Mouse (Mus musculus) ES-E14 (cell line): ENCODE measurements around the gene Cyp19a1. TPM values are rescaled to one million over a fixed set of nuclear protein-coding genes. Genes with fewer than 3 reads are reported as not detected.

Source experiments
- DNase-seq: peaks from one replicate; pipeline ENCODE4 v3.0.0-alpha.2; 2013; ENCODE audit warnings: low read depth, low spot score
- H3K27ac ChIP-seq: 2 replicates; pipeline ENCODE4 v1.5.1; 2012; ENCODE audit warnings: low read depth, mild to moderate bottlenecking, low read length, moderate library complexity, mixed read lengths; ENCODE audit not compliant: poor library complexity, insufficient read depth, severe bottlenecking
- H3K36me3 ChIP-seq: 2 replicates; pipeline ENCODE4 v1.6.1; 2012; ENCODE audit warnings: mild to moderate bottlenecking, low read length, moderate library complexity, mixed read lengths; ENCODE audit not compliant: control insufficient read depth, poor library complexity, insufficient read depth, severe bottlenecking
- H3K4me1 ChIP-seq, 2 experiments: fragments of 150-350 bp in 1 of 2; sonication (generic) in 1 of 2; 2 replicates each; pipeline ENCODE4 v1.6.1; 2012; ENCODE audit warnings: low read length in 2 of 2, mild to moderate bottlenecking in 1 of 2, mixed read lengths in 1 of 2; ENCODE audit not compliant: control insufficient read depth in 2 of 2, insufficient read depth in 2 of 2, poor library complexity in 1 of 2
- H3K4me3 ChIP-seq, 2 experiments: fragments of 150-350 bp in 1 of 2; sonication (generic) in 1 of 2; 2 replicates each; pipeline ENCODE4 v1.5.1; 2012; ENCODE audit warnings: low read length in 2 of 2, low read depth in 1 of 2, mild to moderate bottlenecking in 1 of 2, mixed read lengths in 1 of 2; ENCODE audit not compliant: insufficient read depth in 1 of 2, poor library complexity in 1 of 2, severe bottlenecking in 1 of 2
- H3K9ac ChIP-seq: 2 replicates; pipeline ENCODE4 v1.6.1; 2012; ENCODE audit warnings: low read depth, mild to moderate bottlenecking, low read length, mixed read lengths; ENCODE audit not compliant: poor library complexity, insufficient read depth, severe bottlenecking
- H3K9me3 ChIP-seq: fragments of 150-350 bp; sonication (generic); 2 replicates; pipeline ENCODE4 v1.6.1; 2012; ENCODE audit warnings: low read depth, mild to moderate bottlenecking, low read length; ENCODE audit not compliant: control insufficient read depth, insufficient read depth
- CHD2 ChIP-seq: IDR thresholded peaks from 2 replicates; pipeline ENCODE4 v1.6.1; 2014; ENCODE audit warnings: mild to moderate bottlenecking, low read depth, low read length, inconsistent platforms
- HCFC1 ChIP-seq: IDR thresholded peaks from 2 replicates; pipeline ENCODE4 v1.6.1; 2012; ENCODE audit warnings: low read length, inconsistent platforms, borderline replicate concordance; ENCODE audit not compliant: insufficient read depth
- MAFK ChIP-seq: IDR thresholded peaks from 2 replicates; pipeline ENCODE4 v1.6.1; 2014; ENCODE audit warnings: mild to moderate bottlenecking, low read depth, low read length, inconsistent platforms; ENCODE audit not compliant: insufficient read depth
- ZC3H11A ChIP-seq: IDR thresholded peaks from 2 replicates; pipeline ENCODE4 v1.6.1; 2012; ENCODE audit warnings: low read depth, mild to moderate bottlenecking, inconsistent platforms, low read length, borderline replicate concordance
- ZNF384 ChIP-seq: IDR thresholded peaks from 2 replicates; pipeline ENCODE4 v1.6.1; 2012; ENCODE audit warnings: low read depth, low read length, inconsistent platforms
- in situ Hi-C, 2 experiments: fragments of 600-800 bp; cut with MboI; formaldehyde crosslinking; loops; one replicate each; pipeline ENCODE4 v1.15.1; 2025; ENCODE audit warnings: low sequenced_read_pairs in 2 of 2, inconsistent platforms in 1 of 2; ENCODE audit not compliant: unreplicated experiment in 2 of 2
- total RNA-seq: library from RNA; depleted of rRNA; stranded (reverse); fragments of 300-350 nt; gene quantifications from 2 replicates; pipeline ENCODE4 v1.2.3, GENCODE M21; 2012

The Cyp19a1 gene
- total RNA-seq, 1 experiment = not detected

DNA sequence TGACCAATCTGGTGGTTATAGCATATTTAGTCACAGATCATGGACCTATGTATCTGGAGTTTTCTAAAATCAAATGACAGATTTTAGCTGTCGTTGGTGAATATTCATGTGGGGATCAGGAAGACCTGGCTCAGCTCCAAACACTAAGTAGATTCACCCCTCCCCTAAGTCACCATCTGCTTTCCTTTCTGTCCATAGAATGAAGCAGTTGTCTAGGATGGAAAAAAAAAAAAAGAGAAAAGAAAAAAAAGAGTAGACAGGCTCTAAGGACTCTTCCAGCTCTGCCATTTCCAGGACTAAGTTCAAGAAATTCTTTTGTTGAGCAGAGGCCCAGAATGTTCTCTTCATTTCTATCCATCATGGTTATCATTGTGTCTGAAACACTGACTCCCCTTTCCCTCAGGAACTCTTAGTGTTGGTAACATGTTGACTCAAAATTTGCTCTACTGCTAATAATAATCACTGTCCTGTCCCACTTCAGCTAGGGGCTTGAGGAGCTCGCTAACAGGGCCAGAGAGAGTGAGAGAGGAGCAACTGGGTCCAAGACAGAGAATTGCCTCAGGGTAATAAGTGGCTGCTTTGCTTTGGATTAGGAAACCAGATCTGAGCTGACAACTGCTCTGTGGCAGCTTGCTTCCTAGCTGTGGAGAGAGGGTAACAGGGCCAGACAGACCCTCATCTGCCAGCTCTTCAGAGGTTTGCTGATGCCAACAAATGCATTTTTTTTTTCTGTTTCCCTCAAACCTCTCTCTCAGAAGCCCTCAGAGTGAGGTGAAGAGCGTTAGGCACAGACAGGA is 22.8 kb downstream of the Cyp19a1 start:
- in situ Hi-C loops = no loop called here
- no peak overlapping the region for H3K4me3 ChIP-seq
- TF ChIP-seq MAFK = no peak
- TF ChIP-seq HCFC1 = no peak
- no peak for TF ChIP-seq CHD2
- no peak for TF ChIP-seq ZNF384
- TF ChIP-seq ZC3H11A = no peak
- no peaks in the 10 kb centered on the region for H3K9me3 ChIP-seq
- no peak for DNase-seq
- no peak overlapping the region for H3K27ac ChIP-seq
- H3K36me3 ChIP-seq = no peaks in the 10 kb centered on the region
- H3K4me1 ChIP-seq = no peaks in the 10 kb centered on the region
- H3K9ac ChIP-seq = no peak overlapping the region

DNA sequence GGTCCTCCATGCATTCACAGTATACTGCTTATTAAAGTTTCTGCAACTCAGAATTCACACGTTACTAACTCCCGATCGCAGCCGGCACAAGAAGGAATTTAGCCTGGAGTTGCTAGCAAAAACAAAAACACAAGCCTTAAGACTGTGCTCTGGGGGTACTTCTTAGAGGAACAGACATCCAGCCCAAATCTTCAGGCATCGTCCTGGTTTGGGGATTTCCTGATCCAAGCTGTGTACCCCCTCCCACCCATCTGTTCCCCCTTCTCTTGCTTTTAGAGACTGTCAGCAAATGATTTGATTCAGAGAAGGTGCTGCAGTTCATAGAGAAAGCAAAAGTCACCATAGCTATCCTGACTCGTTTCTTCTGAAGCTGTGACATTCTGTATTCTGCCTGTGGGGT is 40.3 kb downstream of the Cyp19a1 start:
- DNase-seq = no peak
- H3K27ac ChIP-seq = no peak overlapping the region
- H3K4me3 ChIP-seq = no peak overlapping the region
- in situ Hi-C loops = no loop called here
- no peak overlapping the region for H3K9ac ChIP-seq
- H3K9me3 ChIP-seq = no peaks in the 10 kb centered on the region
- TF ChIP-seq ZC3H11A (no peak), ZNF384 (no peak), HCFC1 (no peak), CHD2 (no peak), MAFK (no peak)
- H3K36me3 ChIP-seq = no peaks in the 10 kb centered on the region
- no peaks in the 10 kb centered on the region for H3K4me1 ChIP-seq

GRCm38 (mm10) chr9:54216511-54216910 is 51.4 kb downstream of the Cyp19a1 start:
- TF ChIP-seq HCFC1 = no peak
- TF ChIP-seq MAFK = no peak
- TF ChIP-seq CHD2 = no peak
- no peak for TF ChIP-seq ZNF384
- no peak for TF ChIP-seq ZC3H11A

GRCm38 (mm10) chr9:54214881-54215280 is 53.0 kb downstream of the Cyp19a1 start:
- no peak overlapping the region for H3K9ac ChIP-seq
- in situ Hi-C loops = no loop called here
- H3K9me3 ChIP-seq = no peaks in the 10 kb centered on the region
- H3K4me3 ChIP-seq = no peak overlapping the region
- DNase-seq = no peak
- TF ChIP-seq ZC3H11A (no peak), MAFK (no peak), CHD2 (no peak), ZNF384 (no peak), HCFC1 (no peak)
- H3K27ac ChIP-seq = no peak overlapping the region
- peaks cover 6 to 17% of the 10 kb centered on the region in 2 experiments for H3K4me1 ChIP-seq
- H3K36me3 ChIP-seq = no peaks in the 10 kb centered on the region

More at GRCm38 (mm10) chr9:54216511-54216910, 51.4 kb downstream of the Cyp19a1 start:
- Histone ChIP-seq H3K9me3 (no peaks in the 10 kb centered on the region), H3K9ac (no peak overlapping the region), H3K27ac (no peak overlapping the region), H3K4me1 (peaks cover 6 to 17% of the 10 kb centered on the region in 2 experiments), H3K36me3 (no peaks in the 10 kb centered on the region), H3K4me3 (peak overlapping the region in 1 of 2 experiments; percentile 15; a peak in 1 of 4 replicates)
- peak; percentile 35 for DNase-seq
- in situ Hi-C loops = no loop called here

DNA sequence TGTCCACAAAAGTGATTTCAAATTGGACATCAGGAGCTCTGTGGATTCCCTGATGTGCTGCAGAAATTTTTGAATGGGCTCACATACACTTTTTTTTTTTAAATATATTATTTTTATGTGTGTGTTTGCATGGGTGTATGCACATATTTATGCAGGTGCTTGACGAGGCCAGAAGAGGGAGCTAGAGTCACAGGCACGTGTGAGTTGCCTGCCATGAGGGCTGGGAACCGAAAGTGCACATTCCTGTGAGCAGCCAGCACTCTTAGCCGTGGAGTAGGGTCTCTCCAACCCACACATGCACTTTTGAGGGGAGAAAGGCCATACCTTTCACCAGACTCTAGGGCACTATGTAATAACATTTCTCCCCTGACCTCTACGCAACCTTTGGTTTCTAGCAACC is 73.1 kb downstream of the Cyp19a1 start:
- Histone ChIP-seq H3K36me3 (no peaks in the 10 kb centered on the region), H3K27ac (no peak overlapping the region), H3K4me1 (no peaks in the 10 kb centered on the region), H3K9me3 (no peaks in the 10 kb centered on the region), H3K9ac (no peak overlapping the region), H3K4me3 (no peak overlapping the region)
- TF ChIP-seq ZNF384 (no peak), CHD2 (no peak), MAFK (no peak), HCFC1 (no peak), ZC3H11A (peak; percentile 87)
- in situ Hi-C loops = loop anchor here (5.0 to 25.0 kb wide), 3 partner anchors 138 to 468 kb away; partner anchors contain the start of gene Acsbg1 (in 1 of the 2)
- DNase-seq = no peak
